ENCODE assay signal across 18 mouse cellular contexts in genomic region chr9:74801091-74801490, GRCm38 (mm10).
A peak's percentile ranks its signal among the peaks of the same experiment; 100 is the strongest.
DNase-seq lines count a peak whose midpoint lies in the region; ATAC-seq and TF ChIP-seq lines count a peak whose summit lies in the region.
"Had no signal": no experiment of that assay in that cellular context is flagged by ENCODE, and none has a peak within 500 bp of the region (broad histone marks: within the 10 kb centered on the region; RNA-seq: fewer than 3 reads in every experiment).

No protein-coding gene starts in this region.

- no peak for TF ChIP-seq CTCF in liver, adult 2 months (IDR thresholded peaks at IDR 0.05; ENCODE audit: low read depth, low read length)
- TF ChIP-seq CTCF in liver, postnatal 0 days (IDR thresholded peaks at IDR 0.05; ENCODE audit: low read depth), result no peak

- H3K4me1 ChIP-seq in liver, adult 2 months (ENCODE audit: control insufficient read depth, insufficient read depth, low read length), result peaks cover 33% of the 10 kb centered on the region
- H3K4me1 ChIP-seq in liver, embryonic 12.5 days, result no peaks in the 10 kb centered on the region
- peaks cover 3% of the 10 kb centered on the region; the same call in 1 of the 2 replicates for H3K4me1 ChIP-seq in liver, postnatal 0 days (ENCODE audit: insufficient read depth)
- H3K4me1 ChIP-seq in liver, embryonic 11.5 days (replicated peaks; ENCODE audit: control insufficient read depth, insufficient read depth, low read length), result no peaks in the 10 kb centered on the region

- TF ChIP-seq EP300 in liver, postnatal 0 days (IDR thresholded peaks at IDR 0.05; ENCODE audit: low read depth), result no peak

- TF ChIP-seq POLR2A in liver, adult 2 months (IDR thresholded peaks at IDR 0.05; ENCODE audit: extremely low read depth, insufficient read depth, low read length), result no peak

- ATAC-seq in liver, embryonic 12.5 days, result no peak
- peak; percentile 47; the same call in 1 of the 2 replicates for ATAC-seq in liver, postnatal 0 days
- no peak for ATAC-seq in liver, embryonic 11.5 days (replicated peaks; ENCODE audit: low FRiP score)
- ATAC-seq: activated CD4-positive, CD25-positive, alpha-beta regulatory T cell, adult 4 months; CD4-positive, CD25-positive, alpha-beta regulatory T cell, adult 4 months; Patski had no signal

- H3K27ac ChIP-seq in liver, adult 2 months (replicated peaks; ENCODE audit: insufficient read depth, low read depth, low read length), result peak overlapping the region; percentile 28; the same call in 1 of the 2 replicates
- H3K27ac ChIP-seq in liver, embryonic 12.5 days, result no peak overlapping the region
- no peak overlapping the region for H3K27ac ChIP-seq in liver, postnatal 0 days (ENCODE audit: low read depth)
- no peak overlapping the region for H3K27ac ChIP-seq in liver, embryonic 11.5 days (ENCODE audit: low read depth, low read length)

- H3K4me3 ChIP-seq in liver, adult 2 months (ENCODE audit: insufficient read depth, low read depth, low read length), result no peak overlapping the region
- no peak overlapping the region for H3K4me3 ChIP-seq in liver, embryonic 12.5 days
- no peak overlapping the region for H3K4me3 ChIP-seq in liver, postnatal 0 days (ENCODE audit: low read depth, low read length)
- H3K4me3 ChIP-seq in liver, embryonic 11.5 days (ENCODE audit: low read depth, low read length), result no peak overlapping the region

- H3K9me3 ChIP-seq in liver, embryonic 12.5 days (replicated peaks), result no peaks in the 10 kb centered on the region
- 0 out of 2 replicates have a peak, but pooled peaks cover 3% of the 10 kb centered on the region for H3K9me3 ChIP-seq in liver, postnatal 0 days (ENCODE audit: low read length)
- H3K9me3 ChIP-seq in liver, embryonic 11.5 days (ENCODE audit: control insufficient read depth, low read length), result no peaks in the 10 kb centered on the region

- H3K9ac ChIP-seq in liver, adult 2 months (ENCODE audit: low read depth, low read length), result peak overlapping the region; percentile 60; the same call in 1 of the 2 replicates
- H3K9ac ChIP-seq in liver, embryonic 12.5 days, result no peak overlapping the region
- H3K9ac ChIP-seq in liver, postnatal 0 days (replicated peaks), result no peak overlapping the region
- H3K9ac ChIP-seq in liver, embryonic 11.5 days (ENCODE audit: low read depth, low read length), result no peak overlapping the region

- no peaks in the 10 kb centered on the region for H3K27me3 ChIP-seq in liver, adult 2 months (ENCODE audit: control insufficient read depth, insufficient read depth, low read length)
- H3K27me3 ChIP-seq in liver, embryonic 12.5 days (replicated peaks), result no peaks in the 10 kb centered on the region
- H3K27me3 ChIP-seq in liver, postnatal 0 days (ENCODE audit: insufficient read depth, low read length), result no peaks in the 10 kb centered on the region
- no peaks in the 10 kb centered on the region for H3K27me3 ChIP-seq in liver, embryonic 11.5 days (replicated peaks; ENCODE audit: control insufficient read depth, insufficient read depth, low read length)
- H3K27me3 ChIP-seq: Patski had no signal

- no peaks in the 10 kb centered on the region for H3K36me3 ChIP-seq in liver, adult 2 months (ENCODE audit: control insufficient read depth, insufficient read depth, low read length)
- H3K36me3 ChIP-seq in liver, embryonic 12.5 days, result no peaks in the 10 kb centered on the region
- no peaks in the 10 kb centered on the region for H3K36me3 ChIP-seq in liver, postnatal 0 days (replicated peaks; ENCODE audit: insufficient read depth, low read length)
- H3K36me3 ChIP-seq in liver, embryonic 11.5 days (ENCODE audit: control insufficient read depth, insufficient read depth, low read length), result no peaks in the 10 kb centered on the region
- H3K36me3 ChIP-seq: G1E had no signal

- H3K4me2 ChIP-seq in liver, embryonic 12.5 days, result no peak overlapping the region
- H3K4me2 ChIP-seq in liver, postnatal 0 days (ENCODE audit: low read depth, low read length), result no peak overlapping the region
- no peak overlapping the region for H3K4me2 ChIP-seq in liver, embryonic 11.5 days

- H3K79me2 ChIP-seq in liver, adult 2 months (ENCODE audit: control insufficient read depth, insufficient read depth, low read length), result no peaks in the 10 kb centered on the region

- WGBS in liver, adult 2 months, result 19% methylated on average over 4 of the region's 4 CpGs
- WGBS in liver, embryonic 12.5 days (ENCODE audit: insufficient replicate concordance), result 56% methylated on average over 4 of the region's 4 CpGs
- 48% methylated on average over 4 of the region's 4 CpGs for WGBS in liver, postnatal 0 days (ENCODE audit: insufficient replicate concordance)
- WGBS in liver, embryonic 11.5 days, result 74% methylated on average over 4 of the region's 4 CpGs

- peak; percentile 97 for DNase-seq in liver, adult 2 months (ENCODE audit: extremely low read depth, low read depth, low spot score)
- DNase-seq in liver, postnatal 0 days, result no peak
- no peak for DNase-seq in liver, embryonic 11.5 days (ENCODE audit: low spot score)
- DNase-seq: adrenal gland, adult 2 months; adrenal gland, adult 8-10 months; adrenal gland, postnatal 10 days; adrenal gland, postnatal 14 days; adrenal gland, postnatal 25 days; adrenal gland, postnatal 36 days; B cell, adult 2 months; cerebellum, adult 11 months; cerebellum, adult 11-12 months; cerebellum, adult 18-20 months had no signal
